Mouse (Mus musculus) erythroblast, embryonic 14.5 days (primary cell): ENCODE measurements at regions not wholly inside any gene's neighbourhood (a gene's known extent, or its start where the extent isn't known, plus 50 kb on each side); places are given as distances from the start of the nearest gene placed in this dataset.
A peak's percentile ranks its signal among the peaks of the same experiment; 100 is the strongest.

ENCODE experiments used
- GATA1 ChIP-seq: IDR thresholded peaks from 2 replicates; pipeline ENCODE4 v1.6.1; 2012; ENCODE audit warnings: low read length, inconsistent platforms, mixed read lengths
- TAL1 ChIP-seq: IDR thresholded peaks from 3 replicates; pipeline ENCODE4 v1.6.1; 2012; ENCODE audit warnings: low read length, inconsistent platforms, mixed read lengths

DNA sequence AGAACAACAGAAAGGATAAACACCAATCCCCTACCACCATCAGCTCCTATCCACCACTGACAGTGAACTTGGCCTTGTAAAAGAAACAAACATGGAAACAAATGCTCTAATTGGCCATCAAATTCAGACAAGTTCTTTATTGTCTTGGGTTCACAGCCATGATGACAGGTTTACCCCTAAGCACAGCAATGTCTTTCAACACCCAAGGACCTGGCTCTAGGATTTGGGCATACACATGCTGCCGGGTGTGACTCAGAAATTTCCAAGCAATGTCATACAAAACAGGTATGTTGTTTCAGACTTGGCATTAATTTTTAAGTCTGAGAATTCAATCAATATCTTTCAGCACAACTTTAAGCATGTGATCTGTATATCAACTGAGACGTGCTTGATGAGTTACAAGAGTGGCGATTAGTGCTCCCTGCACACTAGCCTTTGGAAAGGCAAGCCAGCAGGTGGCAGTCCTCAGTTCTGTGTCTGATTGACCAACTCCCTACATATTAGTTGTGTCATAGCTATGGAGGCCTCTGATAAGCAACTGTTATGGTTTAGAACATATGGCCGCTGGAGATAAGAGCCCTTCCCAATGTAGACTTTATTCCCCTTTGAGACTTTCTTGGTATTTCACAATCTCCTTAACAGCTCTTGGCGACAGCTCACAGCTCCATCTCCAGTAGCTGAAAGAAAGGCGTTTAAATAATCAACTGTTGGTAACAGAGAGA lies 149.2 kb upstream of the Bmp4 start:
- TF ChIP-seq TAL1: peak; percentile 84
- TF ChIP-seq GATA1: peak; percentile 97
